Mouse (Mus musculus): ENCODE results near the gene Cntnap2.

GRCm38 (mm10) chr6:45647017-45647416 lies 587.9 kb downstream of the Cntnap2 start:
- TF ChIP-seq CTCF (IDR thresholded peaks at IDR 0.05; ENCODE audit: low read depth) (no peak), EP300 (IDR thresholded peaks at IDR 0.05; ENCODE audit: low read depth) (no peak)

All from liver, postnatal 0 days (tissue).